Mouse (Mus musculus) bone marrow macrophage, adult 2 months (primary cell): Measurements from ENCODE around the gene Gm37419.

Experiments
- CTCF ChIP-seq: IDR thresholded peaks from 2 replicates; pipeline ENCODE4 v1.5.1; 2012; ENCODE audit warnings: low read depth, mild to moderate bottlenecking, low read length, moderate library complexity
- POLR2A ChIP-seq: IDR thresholded peaks from 2 replicates; pipeline ENCODE4 v1.6.1; 2012; ENCODE audit warnings: mild to moderate bottlenecking, low read depth, low read length, borderline replicate concordance

DNA sequence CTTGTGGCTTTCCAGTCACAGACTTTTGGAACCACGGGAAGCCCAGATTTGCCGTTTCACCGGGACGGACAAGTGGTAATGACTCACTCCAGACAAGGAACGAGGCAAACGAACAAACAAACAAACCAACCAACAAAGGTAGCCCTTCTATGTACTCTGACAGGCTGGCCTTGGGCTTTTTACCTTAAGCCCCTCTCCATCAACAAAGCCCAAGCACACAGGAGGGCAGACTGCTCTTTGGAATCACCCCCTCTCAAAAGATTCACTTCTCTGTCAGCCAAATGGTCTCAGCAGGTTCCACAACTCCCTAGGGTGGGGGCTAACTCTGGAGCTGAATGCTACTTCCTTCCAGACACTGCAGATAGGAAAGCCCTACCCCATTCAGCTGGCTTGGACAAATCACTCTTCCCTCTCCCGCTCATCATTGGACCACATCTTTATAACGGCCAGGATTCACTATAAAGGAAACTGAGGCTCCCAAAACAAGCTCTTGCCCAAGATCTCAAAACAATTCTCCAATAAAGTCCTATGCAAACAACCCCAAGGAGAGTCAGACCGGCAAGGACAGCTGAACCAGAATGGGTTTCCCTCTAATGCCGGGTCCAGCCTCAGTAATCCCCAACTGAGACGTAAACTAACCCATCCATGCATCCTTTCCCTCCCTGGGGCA, 7.9 kb upstream of the Gm37419 start:
- TF ChIP-seq POLR2A (no peak), CTCF (no peak)
